Mouse (Mus musculus) kidney, adult 9 months (tissue): Measurements from ENCODE around the gene Zranb3.
A peak's percentile ranks its signal among the peaks of the same experiment; 100 is the strongest.

Experiments used
- DNase-seq: peaks from one replicate; pipeline ENCODE4 v3.0.0; 2022

Zranb3 gene

DNA sequence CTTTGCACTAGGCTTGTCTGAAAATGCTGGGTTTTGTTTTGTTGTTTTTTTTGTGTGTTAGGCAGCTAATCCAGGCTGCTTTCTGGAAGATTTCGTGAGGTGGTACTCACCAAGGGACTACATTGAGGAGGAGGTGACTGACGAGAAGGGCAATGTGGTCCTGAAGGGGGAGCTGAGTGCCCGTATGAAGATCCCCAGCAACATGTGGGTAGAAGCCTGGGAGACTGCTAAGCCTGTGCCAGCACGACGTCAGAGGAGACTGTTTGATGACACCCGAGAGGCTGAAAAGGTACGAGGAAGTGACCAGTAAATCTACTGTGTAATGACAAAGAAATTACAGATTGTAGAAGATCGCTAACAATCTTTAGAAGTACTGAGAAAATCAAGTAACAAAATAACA is 165.6 kb downstream of the Zranb3 start:
- DNase-seq: no peak

DNA sequence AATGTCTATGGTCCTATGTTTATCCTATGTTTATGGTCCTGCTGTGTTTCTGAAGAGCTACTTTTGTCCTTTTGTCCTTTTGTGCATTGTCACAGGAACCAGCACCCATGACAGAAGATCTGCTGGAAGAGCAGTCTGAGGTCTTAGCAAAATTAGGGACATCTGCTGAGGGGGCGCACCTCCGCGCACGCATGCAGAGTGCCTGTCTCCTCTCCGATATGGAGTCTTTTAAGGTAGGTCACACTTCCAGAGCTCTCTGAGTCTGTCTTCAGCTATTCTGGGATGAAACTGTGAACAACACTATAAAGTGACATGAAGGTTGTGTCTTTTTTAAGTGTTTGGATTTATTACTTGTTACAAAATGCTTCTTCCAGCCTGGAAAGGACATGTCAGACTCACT is 168.5 kb downstream of the Zranb3 start:
- DNase-seq: no peak

DNA sequence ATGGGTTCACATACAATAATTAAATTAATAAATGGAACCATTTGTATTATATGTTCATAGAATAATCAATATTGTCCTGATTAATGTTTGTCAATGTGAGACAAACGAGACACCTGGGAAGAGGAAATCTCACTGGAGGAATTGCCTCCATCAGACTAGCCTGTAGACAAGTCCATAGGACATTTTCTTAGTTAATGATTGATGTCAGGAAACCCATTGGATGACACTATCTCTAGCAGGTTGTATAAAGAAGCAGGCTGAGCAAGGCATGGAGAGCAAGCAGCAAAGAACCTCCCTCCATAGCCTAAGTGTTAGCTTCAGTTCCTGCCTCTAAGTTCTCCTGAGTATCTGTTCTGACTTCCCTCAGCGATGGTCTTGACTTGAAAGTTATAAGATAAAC is 169.4 kb downstream of the Zranb3 start:
- DNase-seq: no peak

DNA sequence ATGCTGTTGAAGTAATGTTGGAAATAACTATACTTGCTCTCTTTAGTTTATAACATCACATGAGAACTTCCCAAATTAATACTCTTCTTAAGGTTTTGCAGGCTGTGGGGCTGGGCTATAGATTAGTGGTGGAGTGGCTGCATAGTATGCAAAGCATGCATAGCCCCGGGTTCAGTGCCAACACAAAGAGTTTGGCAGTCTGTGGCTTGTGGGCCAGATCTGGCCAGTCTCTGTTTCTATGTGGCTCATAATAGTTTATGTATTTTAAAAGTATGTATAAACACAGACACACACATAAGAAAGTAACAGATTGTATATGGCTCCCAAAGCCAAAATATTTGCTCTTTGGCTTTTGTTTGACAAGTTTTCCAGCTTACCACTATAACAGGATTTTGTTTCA is 187.0 kb downstream of the Zranb3 start:
- DNase-seq: no peak

DNA sequence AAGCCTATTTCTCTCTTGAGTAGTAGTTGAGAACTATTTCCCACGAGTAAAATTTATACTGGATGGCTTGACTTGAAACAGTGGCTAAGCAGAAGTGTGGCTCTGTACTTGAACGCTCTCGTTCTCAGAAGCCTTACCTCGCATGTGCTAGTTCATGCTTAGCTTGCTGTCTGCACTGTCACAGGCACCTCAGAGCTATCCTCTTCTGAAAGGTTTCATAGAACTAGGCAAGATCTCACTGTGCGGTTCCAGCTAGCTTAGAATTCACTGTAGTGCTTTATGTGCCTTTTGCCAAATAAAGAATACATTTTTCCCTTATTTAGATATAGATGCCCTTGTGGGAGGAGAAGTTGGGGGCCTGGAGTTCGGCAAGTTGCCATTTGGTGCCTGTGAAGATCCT is 187.5 kb downstream of the Zranb3 start:
- no peak for DNase-seq

DNA sequence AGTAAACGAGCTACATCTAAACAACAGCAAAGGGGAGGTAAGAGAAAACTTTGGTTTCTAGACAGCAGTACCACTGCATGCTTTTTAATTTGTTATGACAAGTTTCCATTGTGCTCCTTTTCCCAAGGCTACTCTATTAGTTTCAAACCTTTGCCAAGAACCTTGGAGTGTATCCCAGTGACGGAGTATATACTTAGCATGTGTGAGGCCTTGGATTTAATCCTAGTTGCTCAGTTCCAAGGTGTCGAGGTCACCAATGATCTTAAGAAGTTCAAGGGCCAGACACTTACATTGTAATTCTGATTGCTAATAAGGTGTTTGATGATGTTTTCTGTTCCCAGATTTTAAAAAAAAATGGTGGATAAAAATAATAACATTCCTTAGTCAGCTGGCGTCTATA is 189.7 kb downstream of the Zranb3 start:
- no peak for DNase-seq

DNA sequence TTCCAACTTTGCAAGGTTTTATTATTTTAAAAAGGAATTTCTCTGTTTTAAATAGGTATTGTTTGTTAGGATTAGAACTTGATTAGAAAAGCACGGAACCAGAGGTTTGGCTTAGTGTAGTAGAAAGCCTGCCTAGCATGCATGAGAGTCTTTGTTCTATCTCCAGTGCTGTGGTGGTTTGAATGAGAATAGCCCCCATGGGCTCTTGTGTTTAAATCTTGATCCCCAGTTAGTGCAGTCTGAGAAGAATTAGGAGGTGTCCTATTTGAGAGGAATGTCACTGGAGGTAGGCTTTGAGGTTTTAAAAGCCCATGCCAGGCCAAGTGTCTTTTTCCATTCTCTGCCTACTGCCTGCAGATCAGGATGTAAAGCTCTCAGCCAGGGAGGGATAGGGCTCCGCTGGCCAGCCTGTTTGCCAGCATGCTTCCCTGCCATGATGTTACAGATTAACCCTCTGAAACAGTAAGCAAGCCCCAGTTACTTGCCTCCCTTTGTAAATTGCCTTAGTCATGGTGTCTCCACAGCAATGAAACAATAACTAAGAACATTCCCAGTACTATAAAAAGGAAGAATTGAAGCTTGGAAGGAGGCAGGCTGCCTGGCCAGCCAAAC is 198.0 kb downstream of the Zranb3 start:
- DNase-seq: peak; percentile 56
